Mouse (Mus musculus): ENCODE measurements at regions not wholly inside any gene's neighbourhood (a gene's known extent, or its start where the extent isn't known, plus 50 kb on each side); places are given as distances from the start of the nearest gene placed in this dataset.

- intact Hi-C loops (cut with DNase I), result no loop called here
- DNase-seq, result no peak
Observed at GRCm38 (mm10) chr3:144255596-144256550, 50.9 kb upstream of the Lmo4 start.

All from left cerebral cortex, postnatal 4 days (tissue).